Mouse (Mus musculus) E14TG2a.4 (cell line): Measurements from ENCODE around the gene Dao.

Experiments used
- CTCF ChIP-seq: conservative IDR thresholded peaks from 2 replicates; pipeline ENCODE4 v1.5.1; 2014; ENCODE audit warnings: low read length
- POU5F1 ChIP-seq: IDR thresholded peaks from 2 replicates; pipeline ENCODE4 v1.6.1; 2014; ENCODE audit warnings: low read length, borderline replicate concordance

- TF ChIP-seq CTCF (no peak), POU5F1 (no peak)
These were observed 21.4 kb downstream of the Dao start for GRCm38 (mm10) chr5:114024885-114025284.
